Mouse (Mus musculus): Measurements from ENCODE around the gene Thop1.

DNA sequence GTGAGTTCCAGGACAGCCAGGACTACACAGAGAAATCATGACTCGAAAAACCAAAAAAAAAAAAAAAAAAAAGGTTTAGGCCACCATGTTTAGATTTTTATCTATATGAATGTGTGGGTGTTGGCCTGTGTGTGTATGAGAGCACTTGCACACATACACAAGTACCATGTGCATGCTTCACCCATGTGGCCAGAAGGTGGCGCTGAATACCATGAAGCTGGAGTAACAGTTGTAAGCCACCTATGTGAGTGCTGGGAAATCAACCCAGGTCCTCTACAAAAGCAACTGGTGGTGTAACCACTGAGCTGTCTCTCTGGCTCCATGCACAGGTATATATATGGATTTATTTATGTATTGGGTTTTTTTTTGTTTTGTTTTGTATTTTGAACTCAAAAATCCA lies 17.2 kb downstream of the Thop1 start:
- TF ChIP-seq MAX (IDR thresholded peaks at IDR 0.05) (no peak), CTCF (IDR thresholded peaks at IDR 0.05; ENCODE audit: control insufficient read depth, insufficient read depth, insufficient read length) (peak; percentile 11)

Measured in C2C12 (cell line).